Mouse (Mus musculus) bone marrow, adult 2 months (tissue): ENCODE measurements around the gene Rap2c.

ENCODE experiments used
- CTCF ChIP-seq: fragments of 200-500 bp; IDR thresholded peaks from 2 replicates; pipeline ENCODE4 v1.5.1; 2011; ENCODE audit warnings: low read length, control low read depth; ENCODE audit not compliant: control insufficient read depth, insufficient read depth
- POLR2A ChIP-seq: fragments of 200-500 bp; IDR thresholded peaks from 2 replicates; pipeline ENCODE4 v1.6.1; 2011; ENCODE audit warnings: low read depth, mild to moderate bottlenecking, control low read depth, low read length, borderline replicate concordance; ENCODE audit not compliant: control insufficient read depth

- TF ChIP-seq CTCF (no peak), POLR2A (no peak)
These were observed 48.9 kb upstream of the Rap2c start for GRCm38 (mm10) chrX:51066539-51067286.
